Mouse (Mus musculus): ENCODE results near the gene Il10rb.
"Not testable (repeated sequence)": the region's sequence is repeated elsewhere in the genome, so short reads cannot be mapped to it uniquely, and the experiment has no call there.

The Il10rb gene

GRCm38 (mm10) chr16:91416357-91416756 lies 10.4 kb downstream of the Il10rb start:
- no peak for DNase-seq (ENCODE audit: low spot score in 2 of 2)

- DNase-seq (ENCODE audit: low spot score in 2 of 2): no peak
These were observed 11.0 kb downstream of the Il10rb start for GRCm38 (mm10) chr16:91416938-91417337.

- no peak for DNase-seq (ENCODE audit: low spot score in 2 of 2)
These were observed 12.6 kb downstream of the Il10rb start for GRCm38 (mm10) chr16:91418531-91418930.

GRCm38 (mm10) chr16:91425816-91426215 lies 19.9 kb downstream of the Il10rb start:
- no peak for DNase-seq (ENCODE audit: low spot score in 2 of 2)

GRCm38 (mm10) chr16:91426586-91426985 lies 20.6 kb downstream of the Il10rb start:
- no peak for DNase-seq (ENCODE audit: low spot score in 2 of 2)

- DNase-seq (ENCODE audit: low spot score in 2 of 2): no peak
These were observed 21.5 kb downstream of the Il10rb start for GRCm38 (mm10) chr16:91427461-91427860.

GRCm38 (mm10) chr16:91428259-91428865 lies 22.4 kb downstream of the Il10rb start:
- DNase-seq (ENCODE audit: low spot score in 2 of 2): no peak

GRCm38 (mm10) chr16:91432720-91433328 lies 26.9 kb downstream of the Il10rb start:
- no peak for DNase-seq (ENCODE audit: low spot score in 2 of 2)

GRCm38 (mm10) chr16:91433329-91433933 lies 27.5 kb downstream of the Il10rb start:
- DNase-seq (ENCODE audit: low spot score in 2 of 2): no peak

- DNase-seq (ENCODE audit: low spot score in 2 of 2): no peak
These were observed 28.2 kb downstream of the Il10rb start for GRCm38 (mm10) chr16:91434119-91434518.

GRCm38 (mm10) chr16:91438081-91438480 lies 32.1 kb downstream of the Il10rb start:
- no peak for DNase-seq (ENCODE audit: low spot score in 2 of 2)

GRCm38 (mm10) chr16:91438599-91438998 lies 32.6 kb downstream of the Il10rb start:
- DNase-seq (ENCODE audit: low spot score in 2 of 2): not testable (repeated sequence)

GRCm38 (mm10) chr16:91441366-91441765 lies 35.4 kb downstream of the Il10rb start:
- no peak for DNase-seq (ENCODE audit: low spot score in 2 of 2)

GRCm38 (mm10) chr16:91441811-91442240 lies 35.9 kb downstream of the Il10rb start:
- DNase-seq (ENCODE audit: low spot score in 2 of 2): no peak

- no peak for DNase-seq (ENCODE audit: low spot score in 2 of 2)
These were observed 36.5 kb downstream of the Il10rb start for GRCm38 (mm10) chr16:91442446-91442845.

- DNase-seq (ENCODE audit: low spot score in 2 of 2): no peak
These were observed 37.2 kb downstream of the Il10rb start for GRCm38 (mm10) chr16:91443211-91443611.

GRCm38 (mm10) chr16:91444847-91445246 lies 38.9 kb downstream of the Il10rb start:
- DNase-seq (ENCODE audit: low spot score in 2 of 2): no peak

- DNase-seq (ENCODE audit: low spot score in 2 of 2): no peak
These were observed 39.6 kb downstream of the Il10rb start for GRCm38 (mm10) chr16:91445566-91445965.

- DNase-seq (ENCODE audit: low spot score in 2 of 2): no peak
These were observed 41.0 kb downstream of the Il10rb start for GRCm38 (mm10) chr16:91446778-91447511.

- no peak for DNase-seq (ENCODE audit: low spot score in 2 of 2)
These were observed 41.5 kb downstream of the Il10rb start for GRCm38 (mm10) chr16:91447512-91447900.

- DNase-seq (ENCODE audit: low spot score in 2 of 2): no peak
These were observed 42.1 kb downstream of the Il10rb start for GRCm38 (mm10) chr16:91448088-91448487.

GRCm38 (mm10) chr16:91448895-91449294 lies 42.9 kb downstream of the Il10rb start:
- no peak for DNase-seq (ENCODE audit: low spot score in 2 of 2)

Data from urinary bladder, adult 18-20 months (tissue).